Mouse (Mus musculus) cerebral cortex, adult 2 months (tissue): ENCODE data around the gene Shc2.

Source experiments
- WGBS: fragments of 180-500 bp; shearing (Covaris S2); methylation state at CpG from one replicate; pipeline ENCODE4 v1.1.7; 2018; 5-methylcytosine and 5-hydroxymethylcytosine counted together

Gene Shc2

GRCm38 (mm10) chr10:79637128-79638110 lies at the start of gene Shc2:
TSS of gene Shc2 (minus strand) at chr10:79637918.
- 1% methylated on average over 113 of the region's 116 CpGs for WGBS

- WGBS, result 92% methylated on average over 6 of the region's 6 CpGs
Observed at GRCm38 (mm10) chr10:79687513-79687912, 49.8 kb upstream of the Shc2 start.

GRCm38 (mm10) chr10:79686691-79687090 lies 49.0 kb upstream of the Shc2 start:
- 79% methylated on average over 1 of the region's 1 CpGs for WGBS

GRCm38 (mm10) chr10:79686219-79686618 lies 48.5 kb upstream of the Shc2 start:
- WGBS, result 90% methylated on average over 2 of the region's 2 CpGs

- WGBS, result 89% methylated on average over 25 of the region's 25 CpGs
Observed at GRCm38 (mm10) chr10:79684770-79685600, 47.3 kb upstream of the Shc2 start.

GRCm38 (mm10) chr10:79683726-79684640 lies 46.3 kb upstream of the Shc2 start:
- 51% methylated on average over 6 of the region's 6 CpGs for WGBS

GRCm38 (mm10) chr10:79682916-79683582 lies 45.3 kb upstream of the Shc2 start:
- under 1% methylated on average over 10 of the region's 10 CpGs for WGBS

GRCm38 (mm10) chr10:79682551-79682915 lies 44.8 kb upstream of the Shc2 start:
- WGBS, result 2% methylated on average over 10 of the region's 10 CpGs

GRCm38 (mm10) chr10:79681591-79682245 lies 44.0 kb upstream of the Shc2 start, which contains the start of gene Cdc34:
TSS of gene Cdc34 (plus strand) at chr10:79682195.
- under 1% methylated on average over 84 of the region's 84 CpGs for WGBS

- WGBS, result 36% methylated on average over 11 of the region's 11 CpGs
Observed at GRCm38 (mm10) chr10:79680606-79681495, 43.1 kb upstream of the Shc2 start.

- WGBS, result 70% methylated on average over 44 of the region's 44 CpGs
Observed at GRCm38 (mm10) chr10:79675346-79676035, 37.8 kb upstream of the Shc2 start.

GRCm38 (mm10) chr10:79673054-79673453 lies 35.3 kb upstream of the Shc2 start:
- WGBS, result 87% methylated on average over 3 of the region's 3 CpGs

GRCm38 (mm10) chr10:79672088-79672455 lies 34.4 kb upstream of the Shc2 start:
- 64% methylated on average over 3 of the region's 3 CpGs for WGBS

GRCm38 (mm10) chr10:79671396-79672087 lies 33.8 kb upstream of the Shc2 start:
- 76% methylated on average over 6 of the region's 6 CpGs for WGBS

GRCm38 (mm10) chr10:79670071-79670888 lies 32.6 kb upstream of the Shc2 start:
- 31% methylated on average over 15 of the region's 15 CpGs for WGBS

GRCm38 (mm10) chr10:79669576-79670057 lies 31.9 kb upstream of the Shc2 start:
- WGBS, result under 1% methylated on average over 47 of the region's 47 CpGs
